Mouse (Mus musculus) ovary, postnatal 36 days (tissue): ENCODE results near the gene Cpsf4.
A peak's percentile ranks its signal among the peaks of the same experiment; 100 is the strongest.
"Not testable (repeated sequence)": the region's sequence is repeated elsewhere in the genome, so short reads cannot be mapped to it uniquely, and the experiment has no call there.

Experiments
- DNase-seq: peaks from one replicate; pipeline ENCODE4 v3.0.0; 2022; ENCODE audit warnings: low spot score, mixed read lengths

The Cpsf4 gene

DNA sequence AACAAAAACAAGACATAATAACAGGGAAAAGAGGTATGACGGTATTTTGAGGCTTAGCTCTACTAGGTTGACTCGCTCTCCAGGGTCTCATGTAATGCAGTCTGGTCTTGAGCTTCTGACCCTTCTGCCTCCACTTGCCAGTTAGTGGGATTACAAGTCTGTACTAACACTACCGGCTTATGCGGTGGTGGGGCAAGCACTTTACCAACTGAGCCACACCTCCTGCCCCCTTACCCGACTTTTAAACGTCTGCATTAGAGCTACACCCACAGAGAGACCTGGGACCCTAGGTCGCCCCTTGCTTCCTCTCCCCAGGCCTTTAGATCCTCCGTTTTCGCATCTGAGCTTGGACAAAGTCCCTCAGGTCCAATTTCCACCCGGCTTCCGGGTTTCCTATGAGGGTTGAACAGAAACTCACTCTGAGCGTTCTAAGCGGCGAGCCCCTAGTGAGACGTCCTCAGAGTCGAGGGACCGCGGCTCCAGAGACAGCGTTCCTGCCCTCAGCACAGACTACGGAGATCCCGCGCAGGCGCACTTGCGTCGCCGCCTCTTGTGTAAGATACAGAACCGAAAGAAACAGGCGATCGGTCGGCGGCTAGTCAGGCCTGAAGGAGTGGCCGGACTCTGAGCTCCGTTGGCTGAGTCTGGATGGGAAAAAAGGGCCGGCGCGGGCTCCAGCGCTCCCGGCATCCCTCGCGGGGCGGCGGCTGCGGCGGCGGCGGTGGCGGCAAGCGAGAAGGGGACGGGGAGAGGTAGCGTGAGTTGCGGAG is at the start of gene Cpsf4, which contains the start of gene Ptcd1:
Gene Cpsf4 (plus strand): TSS at position 678 of the 770 bp plus-strand sequence.
Gene Ptcd1 (minus strand): TSS at position 573 of the 770 bp plus-strand sequence.
- DNase-seq, result peak; percentile 99

- no peak for DNase-seq
Measured at GRCm38 (mm10) chr5:145118005-145118404, 49.0 kb upstream of the Cpsf4 start.

GRCm38 (mm10) chr5:145118461-145118860 is 48.6 kb upstream of the Cpsf4 start:
- no peak for DNase-seq

DNA sequence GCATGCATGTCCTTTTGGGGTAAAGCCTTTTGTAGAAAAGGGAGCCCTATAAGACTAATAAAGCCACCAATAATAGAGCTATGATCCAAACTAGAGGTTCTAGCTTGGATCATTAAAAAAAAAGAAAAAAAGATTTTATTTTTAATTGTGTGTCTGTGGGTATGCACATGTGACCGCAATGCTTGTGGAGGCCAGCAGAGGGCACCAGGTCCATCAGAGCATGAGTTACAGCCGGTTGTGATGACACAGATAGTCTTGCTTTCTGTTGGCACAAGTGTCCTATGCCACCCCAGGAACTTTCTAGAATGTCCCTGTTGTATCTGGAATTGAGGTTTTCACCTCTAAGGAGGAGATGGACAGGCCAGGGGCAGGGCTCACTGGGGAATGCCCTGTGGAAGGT is 47.6 kb upstream of the Cpsf4 start:
- DNase-seq, result no peak

DNA sequence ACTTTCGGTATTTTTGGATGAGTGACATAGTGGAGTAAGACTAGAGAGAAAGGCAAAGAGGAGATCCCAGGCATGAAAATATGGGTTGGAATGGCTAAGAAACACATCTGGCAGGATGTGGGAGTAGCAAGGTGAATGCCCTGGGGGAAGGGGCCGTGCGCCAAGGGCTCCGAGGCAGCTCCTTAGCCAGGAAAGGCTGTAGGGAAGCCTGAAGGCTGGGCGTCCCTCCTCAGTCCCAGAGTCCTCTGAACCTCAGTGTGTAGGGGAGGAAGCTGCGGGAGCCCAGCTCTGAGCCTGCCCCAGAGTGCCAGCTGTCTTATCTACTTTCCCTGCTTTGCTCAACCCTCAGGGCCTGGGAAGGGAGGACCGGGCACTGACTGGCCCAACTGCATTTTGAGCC is 46.1 kb upstream of the Cpsf4 start:
- no peak for DNase-seq

GRCm38 (mm10) chr5:145123396-145123795 is 43.6 kb upstream of the Cpsf4 start:
- no peak for DNase-seq

- DNase-seq, result no peak
Measured at GRCm38 (mm10) chr5:145126580-145126979, 40.4 kb upstream of the Cpsf4 start.

DNA sequence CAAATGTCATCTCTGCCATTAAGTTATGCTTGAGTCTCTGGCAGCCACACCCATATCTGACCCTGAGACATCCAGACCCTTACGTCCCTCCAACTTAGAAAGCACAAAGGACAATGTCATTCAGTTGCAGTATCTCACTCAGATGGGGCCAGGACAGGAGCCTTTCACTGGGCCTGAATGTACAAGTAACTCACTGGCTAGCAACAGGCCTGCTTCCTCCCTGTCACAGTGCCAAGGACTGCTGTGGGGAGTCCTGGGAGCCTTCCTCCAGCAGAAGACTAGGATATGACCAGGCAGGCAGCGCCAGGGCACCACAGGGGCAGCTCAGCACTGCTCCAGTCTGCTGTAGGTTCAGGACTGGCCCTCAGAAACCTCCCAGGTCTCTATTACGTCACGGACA is 37.9 kb upstream of the Cpsf4 start:
- DNase-seq, result no peak

DNA sequence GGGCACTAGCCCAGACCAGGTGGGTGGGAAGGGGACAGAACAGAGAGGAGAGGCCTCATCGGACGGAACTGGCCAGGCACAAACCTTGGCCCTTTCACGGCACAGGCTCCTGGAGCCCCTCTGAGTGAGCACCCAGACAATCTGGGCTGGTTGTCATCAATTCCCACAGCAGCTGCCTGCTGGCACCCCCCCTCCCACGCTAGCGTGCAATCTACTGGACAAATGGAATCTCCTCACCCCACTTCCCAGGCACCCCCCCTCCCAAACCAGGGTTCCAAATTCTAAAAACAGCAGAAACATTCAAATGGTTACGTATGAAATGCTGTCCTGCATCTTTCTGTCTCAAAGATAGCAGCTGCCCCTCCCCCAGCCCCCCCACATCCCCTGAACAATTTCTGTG is 37.2 kb upstream of the Cpsf4 start:
- DNase-seq, result not testable (repeated sequence)

- no peak for DNase-seq
Measured at GRCm38 (mm10) chr5:145130191-145130590, 36.8 kb upstream of the Cpsf4 start.

GRCm38 (mm10) chr5:145130995-145131394 is 36.0 kb upstream of the Cpsf4 start:
- DNase-seq, result no peak

- DNase-seq, result not testable (repeated sequence)
Measured at GRCm38 (mm10) chr5:145133275-145133674, 33.7 kb upstream of the Cpsf4 start.

GRCm38 (mm10) chr5:145138836-145139235 is 28.2 kb upstream of the Cpsf4 start:
- DNase-seq, result no peak

DNA sequence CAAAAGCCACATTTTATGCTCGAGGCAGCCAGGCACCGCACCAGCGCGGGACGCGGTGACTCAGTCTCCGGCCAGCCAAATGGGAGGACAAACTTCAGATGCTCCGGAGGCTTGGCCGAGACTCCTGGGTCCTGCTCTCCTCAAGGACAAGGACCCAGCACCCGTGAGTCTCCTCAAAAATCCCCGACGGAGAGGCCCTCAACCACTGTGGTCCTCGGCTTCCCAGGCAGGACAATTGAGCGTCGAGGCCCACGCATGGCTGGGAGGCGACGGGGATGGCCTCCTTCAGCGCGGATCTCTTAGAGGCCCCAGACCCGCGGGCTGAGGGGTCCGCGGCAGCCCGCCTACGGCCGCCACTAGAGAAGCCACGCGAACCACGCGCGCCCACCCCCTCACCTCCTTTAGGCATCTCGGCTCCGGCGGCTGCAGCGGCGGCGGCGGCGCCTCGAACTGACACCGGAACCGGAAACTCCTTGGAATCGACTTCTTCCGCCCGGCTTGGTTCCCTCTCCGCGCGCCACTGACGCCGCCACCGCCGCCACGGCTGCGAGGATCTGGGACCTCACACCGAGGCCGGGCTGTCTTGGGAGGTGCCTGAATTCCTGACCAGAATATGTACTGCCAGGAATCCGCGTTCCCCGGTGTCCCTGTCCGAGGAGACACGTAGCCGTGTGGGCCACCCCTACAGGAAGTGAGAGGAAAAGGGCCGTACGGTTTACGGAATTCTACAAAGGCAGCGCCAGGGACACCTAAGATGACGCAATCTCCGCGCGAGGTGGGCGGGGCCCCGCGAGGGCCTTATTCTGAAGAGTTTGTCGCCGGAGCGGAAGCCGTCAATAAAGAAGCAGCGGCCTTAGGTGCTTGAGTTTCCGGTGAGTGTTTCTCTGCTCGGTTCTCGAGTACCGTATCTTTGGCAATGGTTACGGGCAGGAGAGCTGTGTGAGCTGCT is 27.2 kb upstream of the Cpsf4 start, which contains the start of the genes Pdap1 and Bud31:
Gene Pdap1 (minus strand): TSS at position 668 of the 949 bp plus-strand sequence.
Gene Bud31 (plus strand): TSS at position 792 of the 949 bp plus-strand sequence.
- DNase-seq, result peak; percentile 94

DNA sequence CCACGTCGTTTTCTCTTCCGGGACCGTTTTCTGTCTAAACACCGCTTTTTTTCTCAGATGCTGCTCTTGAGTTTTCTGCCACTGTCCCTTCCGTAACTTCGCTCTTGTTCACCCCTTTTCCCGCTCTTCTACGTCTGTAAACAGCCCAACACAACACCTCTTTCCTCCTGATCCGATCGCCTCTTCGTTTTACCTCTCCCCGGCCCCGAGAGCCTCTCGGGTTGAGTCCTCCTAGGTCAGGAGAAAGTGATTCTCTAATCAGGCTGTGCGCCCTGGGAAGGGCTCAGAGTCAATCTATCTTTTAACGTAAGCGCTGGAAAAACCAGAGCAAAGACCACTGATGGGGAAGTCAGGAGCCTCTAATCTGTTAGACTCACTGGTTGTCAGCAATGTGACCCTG is 26.4 kb upstream of the Cpsf4 start:
- no peak for DNase-seq

DNA sequence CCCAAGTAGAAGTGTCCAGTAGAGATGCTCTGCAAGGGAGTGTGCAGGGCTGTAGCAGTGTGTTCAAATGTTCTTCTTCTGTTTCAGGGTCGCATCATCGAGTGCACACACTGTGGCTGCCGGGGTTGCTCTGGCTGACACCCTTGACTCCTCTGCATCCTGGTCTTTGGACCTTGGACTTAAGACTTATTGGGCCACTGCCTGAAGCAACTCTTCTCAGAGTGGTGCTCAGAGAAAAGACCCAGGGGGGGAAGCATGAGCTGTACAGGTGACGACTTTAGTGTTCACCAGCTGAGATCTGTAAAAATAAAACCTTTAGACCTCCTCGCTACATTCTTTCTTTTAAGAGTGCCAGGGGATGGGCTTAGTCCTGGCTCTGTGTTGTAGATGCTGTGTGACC is 19.3 kb upstream of the Cpsf4 start:
- no peak for DNase-seq

DNA sequence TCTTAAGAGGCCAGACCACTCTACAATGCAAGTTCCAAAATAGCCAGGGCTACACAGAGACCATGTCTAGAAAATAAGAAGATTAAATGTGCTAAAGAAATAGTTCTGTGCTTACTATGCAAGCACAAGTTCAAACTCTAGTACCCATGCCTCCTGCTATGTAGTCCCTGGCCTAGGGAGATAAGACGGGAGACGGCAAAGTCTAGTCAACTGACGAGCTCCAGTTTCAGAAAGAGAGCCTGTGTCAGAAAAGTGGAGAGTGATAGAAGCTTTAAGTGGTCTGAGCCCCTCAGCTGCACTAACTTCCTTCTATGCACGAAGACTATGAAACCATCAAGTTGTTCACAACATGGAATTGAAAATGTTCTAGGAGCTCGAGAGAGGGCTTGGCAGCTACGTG is 17.7 kb upstream of the Cpsf4 start:
- no peak for DNase-seq

- DNase-seq, result no peak
Measured at GRCm38 (mm10) chr5:145152690-145153089, 14.3 kb upstream of the Cpsf4 start.

- no peak for DNase-seq
Measured at GRCm38 (mm10) chr5:145161361-145161760, 5.7 kb upstream of the Cpsf4 start.

DNA sequence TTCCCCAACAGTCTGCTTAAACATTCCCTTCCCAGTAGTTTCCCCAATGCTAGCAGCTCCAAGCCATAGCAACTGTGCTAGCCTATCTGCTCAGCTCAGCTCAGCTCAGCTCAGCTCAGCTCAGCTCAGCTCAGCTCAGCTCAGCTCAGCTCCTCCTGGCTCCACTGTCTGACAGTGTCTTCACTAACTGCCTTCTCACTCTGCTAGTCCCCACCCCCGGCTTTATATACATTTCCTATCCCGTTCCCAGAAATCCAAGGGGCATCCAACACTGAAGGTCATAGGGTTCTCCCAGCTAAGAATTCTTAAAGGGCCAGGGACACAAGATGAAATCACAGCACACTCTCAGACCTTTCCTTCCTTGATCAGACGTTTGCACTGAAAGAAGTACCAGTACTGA is 2.3 kb upstream of the Cpsf4 start:
- no peak for DNase-seq

DNA sequence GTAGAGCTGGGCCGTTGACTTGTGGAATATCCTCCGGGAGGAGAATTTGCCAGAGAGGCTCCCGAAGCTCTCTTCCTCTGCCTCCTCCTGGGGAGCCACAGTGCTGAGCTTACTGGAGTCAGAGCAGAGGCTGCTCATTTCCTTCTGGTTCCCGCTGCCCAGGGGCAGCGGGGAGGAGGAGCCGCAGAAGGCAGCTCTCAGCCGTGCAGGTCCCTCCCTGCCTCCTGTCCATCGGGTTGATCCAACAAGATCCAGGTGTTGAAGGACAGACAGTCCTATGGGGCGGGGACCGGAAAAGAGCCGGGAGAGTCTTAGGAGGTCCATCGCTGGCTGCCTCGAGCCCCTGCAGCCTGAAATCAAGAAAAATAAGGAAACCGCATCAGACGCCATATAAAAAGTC is 1.8 kb upstream of the Cpsf4 start:
- no peak for DNase-seq

DNA sequence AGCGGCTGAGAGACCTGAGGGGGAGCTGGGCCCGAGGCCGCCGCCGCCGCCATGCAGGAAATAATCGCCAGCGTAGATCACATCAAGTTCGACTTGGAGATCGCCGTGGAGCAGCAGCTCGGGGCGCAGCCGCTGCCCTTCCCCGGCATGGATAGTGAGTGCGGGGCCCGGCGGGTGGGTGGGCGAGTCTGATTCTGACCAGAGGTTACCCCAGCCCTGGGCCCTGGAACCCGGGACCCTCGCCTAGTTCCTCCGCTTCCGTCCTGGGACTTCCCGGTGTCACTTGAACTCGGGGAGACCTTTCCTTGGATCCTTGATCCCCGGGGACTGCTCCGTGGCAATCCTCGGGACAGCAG is 271 bp downstream of the Cpsf4 start:
- DNase-seq, result no peak

- no peak for DNase-seq
Measured at GRCm38 (mm10) chr5:145178461-145178980, 11.5 kb downstream of the Cpsf4 start.
